Mouse (Mus musculus): ENCODE measurements around the gene Cmbl. TPM values are rescaled to one million over a fixed set of nuclear protein-coding genes. Genes with fewer than 3 reads are reported as not detected.

Gene Cmbl
- polyA plus RNA-seq, 1 experiment from 2014 or later, result 6.6 TPM

GRCm38 (mm10) chr15:31532331-31533021 lies 32.7 kb upstream of the Cmbl start:
- Histone ChIP-seq H3K9me3 (replicated peaks) (no peaks in the 10 kb centered on the region; the same call in 1 of the 2 replicates), H3K27me3 (replicated peaks) (no peaks in the 10 kb centered on the region), H3K4me1 (replicated peaks) (peaks cover 12% of the 10 kb centered on the region), H3K27ac (ENCODE audit: poor library complexity, severe bottlenecking) (no peak overlapping the region), H3K4me2 (0 out of 2 replicates have a peak overlapping the region, but pooled peaks have one; percentile 92), H3K4me3 (no peak overlapping the region), H3K9ac (no peak overlapping the region), H3K36me3 (0 out of 2 replicates have a peak, but pooled peaks cover under 1% of the 10 kb centered on the region)
- no peak for ATAC-seq (ENCODE audit: insufficient number of reproducible peaks, low FRiP score)
- WGBS, result 94% methylated on average over 2 of the region's 2 CpGs

GRCm38 (mm10) chr15:31533529-31533928 lies 31.7 kb upstream of the Cmbl start:
- no peaks in the 10 kb centered on the region for H3K36me3 ChIP-seq
- ATAC-seq (ENCODE audit: insufficient number of reproducible peaks, low FRiP score), result no peak
- H3K4me3 ChIP-seq, result no peak overlapping the region
- H3K4me1 ChIP-seq (replicated peaks), result peaks cover 12% of the 10 kb centered on the region
- no peaks in the 10 kb centered on the region for H3K9me3 ChIP-seq (replicated peaks)
- WGBS, result 79% methylated on average over 2 of the region's 2 CpGs
- H3K27ac ChIP-seq (ENCODE audit: poor library complexity, severe bottlenecking), result no peak overlapping the region
- H3K9ac ChIP-seq, result no peak overlapping the region
- H3K4me2 ChIP-seq, result no peak overlapping the region
- H3K27me3 ChIP-seq (replicated peaks), result no peaks in the 10 kb centered on the region

DNA sequence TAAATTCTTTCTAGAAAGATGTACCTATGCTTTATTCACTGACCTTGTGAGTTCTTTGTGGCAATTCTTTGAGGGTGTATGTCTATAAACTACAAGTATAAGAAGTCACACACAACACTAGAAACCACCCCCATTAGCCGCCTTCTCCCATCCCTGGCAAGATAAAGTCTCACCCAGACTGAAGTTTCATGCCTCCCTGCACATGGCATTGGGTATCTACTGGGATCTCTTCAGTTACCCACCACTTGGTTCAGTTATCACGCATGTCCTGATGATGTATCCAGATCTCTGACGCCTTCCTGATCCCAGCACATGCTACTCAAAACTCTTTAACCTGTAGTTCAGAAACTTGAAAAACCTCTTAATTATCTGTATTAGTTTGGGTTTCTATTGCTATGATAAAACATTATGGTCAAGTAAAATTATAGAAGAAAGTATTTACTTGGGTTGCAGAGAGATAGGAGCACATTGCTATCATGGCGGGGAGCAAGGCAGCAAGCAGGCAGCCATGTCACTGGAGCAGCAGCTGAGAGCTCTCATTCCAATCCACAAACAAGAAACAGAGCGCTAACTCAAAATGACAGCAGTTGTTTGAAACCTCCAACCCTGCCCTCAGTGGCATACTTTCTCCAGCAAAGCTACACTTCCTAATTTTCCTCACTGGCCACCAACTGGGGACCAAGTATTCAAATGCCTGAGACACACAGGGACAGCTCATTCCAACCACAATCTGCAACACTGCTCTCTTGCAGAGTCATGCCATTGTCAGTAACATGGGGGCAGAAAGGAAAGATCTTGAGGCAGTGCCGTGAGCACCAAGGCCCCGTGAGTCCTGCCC lies 30.5 kb upstream of the Cmbl start:
- WGBS, result 75% methylated on average over 7 of the region's 7 CpGs
- ATAC-seq (ENCODE audit: insufficient number of reproducible peaks, low FRiP score), result no peak

GRCm38 (mm10) chr15:31535259-31535855 lies 29.8 kb upstream of the Cmbl start:
- Histone ChIP-seq H3K27me3 (replicated peaks) (no peaks in the 10 kb centered on the region), H3K4me2 (no peak overlapping the region), H3K9me3 (replicated peaks) (no peaks in the 10 kb centered on the region), H3K4me3 (no peak overlapping the region), H3K4me1 (replicated peaks) (peaks cover 15% of the 10 kb centered on the region), H3K9ac (no peak overlapping the region), H3K27ac (ENCODE audit: poor library complexity, severe bottlenecking) (no peak overlapping the region), H3K36me3 (no peaks in the 10 kb centered on the region)
- 35% methylated on average over 8 of the region's 8 CpGs for WGBS
- no peak for ATAC-seq (ENCODE audit: insufficient number of reproducible peaks, low FRiP score)

More for the DNA sequence above, 30.5 kb upstream of the Cmbl start:
- H3K4me3 ChIP-seq, result no peak overlapping the region
- no peaks in the 10 kb centered on the region for H3K36me3 ChIP-seq
- no peak overlapping the region for H3K27ac ChIP-seq (ENCODE audit: poor library complexity, severe bottlenecking)
- no peak overlapping the region for H3K4me2 ChIP-seq
- no peak overlapping the region for H3K9ac ChIP-seq
- no peaks in the 10 kb centered on the region for H3K27me3 ChIP-seq (replicated peaks)
- H3K9me3 ChIP-seq (replicated peaks), result no peaks in the 10 kb centered on the region
- H3K4me1 ChIP-seq (replicated peaks), result peaks cover 10% of the 10 kb centered on the region

GRCm38 (mm10) chr15:31536051-31536737 lies 29.0 kb upstream of the Cmbl start:
- Histone ChIP-seq H3K4me1 (replicated peaks) (peaks cover 20% of the 10 kb centered on the region), H3K9ac (no peak overlapping the region), H3K4me2 (no peak overlapping the region), H3K4me3 (no peak overlapping the region), H3K27me3 (replicated peaks) (no peaks in the 10 kb centered on the region), H3K36me3 (no peaks in the 10 kb centered on the region), H3K27ac (ENCODE audit: poor library complexity, severe bottlenecking) (no peak overlapping the region), H3K9me3 (replicated peaks) (no peaks in the 10 kb centered on the region)
- no peak for ATAC-seq (ENCODE audit: insufficient number of reproducible peaks, low FRiP score)
- WGBS, result 33% methylated on average over 7 of the region's 7 CpGs

DNA sequence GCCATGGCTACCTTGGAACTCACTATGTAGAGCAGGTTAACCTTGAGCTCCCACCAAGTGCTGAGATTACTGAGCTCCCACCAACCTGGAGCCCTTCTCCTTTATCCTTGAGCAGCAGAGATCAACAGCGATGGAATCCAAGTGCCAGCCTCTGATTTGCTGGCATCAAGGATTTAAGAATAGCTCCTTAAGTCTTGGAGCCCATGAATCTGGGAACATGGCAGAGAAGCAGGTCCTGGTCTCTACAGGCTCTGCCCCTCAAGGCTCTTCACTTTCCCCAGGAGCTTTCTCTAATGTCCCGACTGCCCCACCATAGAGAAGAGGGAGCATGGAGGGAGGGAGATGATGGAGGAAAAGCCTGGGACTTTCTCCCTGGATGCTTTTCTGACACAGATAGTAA lies 27.5 kb upstream of the Cmbl start:
- no peak for ATAC-seq (ENCODE audit: insufficient number of reproducible peaks, low FRiP score)
- Histone ChIP-seq H3K9ac (no peak overlapping the region), H3K9me3 (replicated peaks) (no peaks in the 10 kb centered on the region), H3K4me2 (no peak overlapping the region), H3K36me3 (no peaks in the 10 kb centered on the region), H3K4me3 (no peak overlapping the region), H3K27me3 (replicated peaks) (no peaks in the 10 kb centered on the region), H3K4me1 (replicated peaks) (peaks cover 30% of the 10 kb centered on the region), H3K27ac (ENCODE audit: poor library complexity, severe bottlenecking) (no peak overlapping the region)
- 80% methylated on average over 2 of the region's 2 CpGs for WGBS

DNA sequence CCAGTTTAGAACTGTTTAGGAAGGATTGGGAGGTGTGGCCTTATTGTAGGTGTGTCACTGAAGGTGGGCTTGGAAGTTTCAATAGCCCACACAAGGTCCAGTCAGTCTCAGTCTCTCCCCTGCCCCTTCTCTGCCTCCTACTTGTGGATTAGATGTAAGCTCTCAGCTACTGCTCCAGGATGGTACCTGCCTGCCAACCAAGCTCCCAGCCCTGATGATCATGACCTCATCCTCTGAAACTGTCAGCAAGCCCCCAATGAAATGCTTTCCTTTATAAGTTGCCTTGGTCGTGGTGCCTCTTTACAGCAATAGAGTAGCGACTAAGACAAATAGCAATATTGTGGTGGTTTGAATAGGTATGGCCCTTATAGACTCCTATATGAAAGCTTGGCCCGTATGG lies 26.8 kb upstream of the Cmbl start:
- H3K4me1 ChIP-seq (replicated peaks), result peaks cover 34% of the 10 kb centered on the region
- H3K9ac ChIP-seq, result no peak overlapping the region
- no peak overlapping the region for H3K4me2 ChIP-seq
- H3K9me3 ChIP-seq (replicated peaks), result no peaks in the 10 kb centered on the region
- H3K27ac ChIP-seq (ENCODE audit: poor library complexity, severe bottlenecking), result no peak overlapping the region
- no peaks in the 10 kb centered on the region for H3K36me3 ChIP-seq
- ATAC-seq (ENCODE audit: insufficient number of reproducible peaks, low FRiP score), result no peak
- WGBS, result 86% methylated on average over 3 of the region's 3 CpGs
- H3K27me3 ChIP-seq (replicated peaks), result no peaks in the 10 kb centered on the region
- no peak overlapping the region for H3K4me3 ChIP-seq

GRCm38 (mm10) chr15:31539643-31540512 lies 25.3 kb upstream of the Cmbl start:
- Histone ChIP-seq H3K4me1 (replicated peaks) (peaks cover 38% of the 10 kb centered on the region), H3K9ac (no peak overlapping the region), H3K36me3 (no peaks in the 10 kb centered on the region), H3K27me3 (replicated peaks) (no peaks in the 10 kb centered on the region), H3K27ac (ENCODE audit: poor library complexity, severe bottlenecking) (no peak overlapping the region), H3K9me3 (replicated peaks) (no peaks in the 10 kb centered on the region), H3K4me3 (no peak overlapping the region), H3K4me2 (no peak overlapping the region)
- no peak for ATAC-seq (ENCODE audit: insufficient number of reproducible peaks, low FRiP score)
- 52% methylated on average over 9 of the region's 9 CpGs for WGBS

DNA sequence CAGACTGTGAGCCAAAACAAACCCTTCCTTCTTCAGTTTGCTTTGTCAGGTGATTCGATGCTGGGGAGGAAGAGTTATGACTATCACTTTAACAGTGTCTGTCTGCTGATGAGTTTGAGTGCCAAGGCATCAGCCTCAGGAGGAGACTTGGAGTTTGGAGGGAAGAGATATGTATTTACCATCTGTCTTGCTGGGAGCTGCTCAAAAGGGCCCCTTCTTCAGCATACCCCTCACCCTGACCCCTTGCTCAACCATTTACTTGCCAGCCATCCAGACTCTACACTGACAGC lies 24.7 kb upstream of the Cmbl start:
- H3K4me3 ChIP-seq, result no peak overlapping the region
- H3K9me3 ChIP-seq (replicated peaks), result no peaks in the 10 kb centered on the region
- H3K27ac ChIP-seq (ENCODE audit: poor library complexity, severe bottlenecking), result no peak overlapping the region
- no peaks in the 10 kb centered on the region for H3K36me3 ChIP-seq
- 44% methylated on average over 1 of the region's 1 CpGs for WGBS
- no peak for ATAC-seq (ENCODE audit: insufficient number of reproducible peaks, low FRiP score)
- peaks cover 44% of the 10 kb centered on the region for H3K4me1 ChIP-seq (replicated peaks)
- H3K9ac ChIP-seq, result no peak overlapping the region
- H3K27me3 ChIP-seq (replicated peaks), result no peaks in the 10 kb centered on the region
- no peak overlapping the region for H3K4me2 ChIP-seq
